Mouse (Mus musculus) spleen, adult 2 months (tissue): Measurements from ENCODE around the gene Limch1. TPM values are rescaled to one million over a fixed set of nuclear protein-coding genes. Genes with fewer than 3 reads are reported as not detected.

ENCODE experiments used
- DNase-seq, 2 experiments: peaks; one replicate each; pipeline versions ENCODE4 v3.0.0 to v3.0.0-alpha.2; 2012 to 2021; ENCODE audit warnings: low spot score in 2 of 2, low read depth in 1 of 2
- H3K27ac ChIP-seq: fragments of 200-500 bp; 2 replicates; pipeline ENCODE4 v1.5.1; 2012; ENCODE audit warnings: low read length, inconsistent platforms; ENCODE audit not compliant: insufficient read depth
- H3K27me3 ChIP-seq: fragments of 200-500 bp; 2 replicates; pipeline ENCODE4 v1.6.1; 2012; ENCODE audit warnings: mild to moderate bottlenecking, moderate library complexity, low read length, inconsistent platforms; ENCODE audit not compliant: control insufficient read depth, insufficient read depth
- H3K36me3 ChIP-seq: fragments of 200-500 bp; 2 replicates; pipeline ENCODE4 v1.6.1; 2012; ENCODE audit warnings: mild to moderate bottlenecking, low read length, inconsistent platforms; ENCODE audit not compliant: control insufficient read depth, insufficient read depth
- H3K4me1 ChIP-seq: fragments of 200-500 bp; 2 replicates; pipeline ENCODE4 v1.6.1; 2011; ENCODE audit warnings: inconsistent platforms; ENCODE audit not compliant: control insufficient read depth, insufficient read depth, insufficient read length
- H3K4me3 ChIP-seq: fragments of 200-500 bp; 2 replicates; pipeline ENCODE4 v1.5.1; 2011; ENCODE audit warnings: mild to moderate bottlenecking, inconsistent platforms; ENCODE audit not compliant: insufficient read depth, insufficient read length; ENCODE audit errors: extremely low read depth
- CTCF ChIP-seq: fragments of 200-500 bp; IDR thresholded peaks from 2 replicates; pipeline ENCODE4 v1.5.1; 2011; ENCODE audit warnings: mild to moderate bottlenecking, inconsistent platforms; ENCODE audit not compliant: insufficient read depth, insufficient read length, insufficient replicate concordance; ENCODE audit errors: extremely low read depth
- POLR2A ChIP-seq: fragments of 200-500 bp; IDR thresholded peaks from 2 replicates; pipeline ENCODE4 v1.6.1; 2011; ENCODE audit warnings: low read depth, low read length, inconsistent platforms
- WGBS: fragments of 180-500 bp; shearing (Covaris S2); methylation state at CpG from one replicate; pipeline ENCODE4 v1.1.7; 2018; 5-methylcytosine and 5-hydroxymethylcytosine counted together
- polyA plus RNA-seq: library from polyadenylated mRNA; depleted of rRNA; stranded (reverse); fragments of >200 nt; gene quantifications from 2 replicates; pipeline ENCODE4 v1.2.3, GENCODE M21; 2012

Limch1 gene
- polyA plus RNA-seq, 1 experiment: 7.1 TPM

GRCm38 (mm10) chr5:66941710-66942450 is 196.3 kb downstream of the Limch1 start:
- no peak for DNase-seq
- no peaks in the 10 kb centered on the region for H3K4me1 ChIP-seq
- H3K36me3 ChIP-seq: no peaks in the 10 kb centered on the region
- no peaks in the 10 kb centered on the region for H3K27me3 ChIP-seq
- H3K27ac ChIP-seq: no peak overlapping the region
- WGBS: 48% methylated on average over 8 of the region's 8 CpGs
- no peak overlapping the region for H3K4me3 ChIP-seq
- TF ChIP-seq POLR2A (no peak), CTCF (no peak)

- DNase-seq: no peak
- no peaks in the 10 kb centered on the region for H3K4me1 ChIP-seq
- no peaks in the 10 kb centered on the region for H3K36me3 ChIP-seq
- no peak overlapping the region for H3K4me3 ChIP-seq
- WGBS: 81% methylated on average over 2 of the region's 2 CpGs
- no peak for TF ChIP-seq POLR2A
- TF ChIP-seq CTCF: no peak
- H3K27ac ChIP-seq: no peak overlapping the region
- no peaks in the 10 kb centered on the region for H3K27me3 ChIP-seq
Observed at GRCm38 (mm10) chr5:66942922-66943321, 197.3 kb downstream of the Limch1 start.

- Histone ChIP-seq H3K4me3 (no peak overlapping the region), H3K4me1 (no peaks in the 10 kb centered on the region), H3K36me3 (no peaks in the 10 kb centered on the region), H3K27ac (no peak overlapping the region), H3K27me3 (no peaks in the 10 kb centered on the region)
- WGBS: 87% methylated on average over 7 of the region's 7 CpGs
- DNase-seq: no peak
- TF ChIP-seq CTCF (no peak), POLR2A (no peak)
Observed at GRCm38 (mm10) chr5:66943521-66943920, 197.9 kb downstream of the Limch1 start.

DNA sequence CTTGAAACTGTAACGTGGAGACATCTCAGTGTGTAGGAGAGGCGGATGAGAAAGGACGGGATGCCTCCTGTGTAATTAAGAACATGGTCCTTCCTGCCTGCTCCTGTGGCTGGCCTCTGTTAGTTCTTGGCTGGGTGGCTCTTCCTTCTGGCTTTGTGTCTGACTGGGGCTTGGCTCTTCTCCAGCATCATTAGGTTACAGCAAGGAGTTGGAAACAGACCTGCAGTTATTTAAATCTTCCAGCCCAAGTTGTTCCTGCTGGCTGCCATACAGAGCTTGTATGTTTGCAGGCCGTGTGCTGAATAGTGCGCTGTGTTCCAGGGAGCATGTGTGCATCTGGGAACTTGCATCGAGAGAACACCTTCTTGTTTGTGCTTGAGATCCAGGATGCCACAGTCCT is 202.3 kb downstream of the Limch1 start:
- no peak for TF ChIP-seq POLR2A
- TF ChIP-seq CTCF: no peak
- H3K36me3 ChIP-seq: no peaks in the 10 kb centered on the region
- WGBS: 73% methylated on average over 6 of the region's 6 CpGs
- no peak for DNase-seq
- H3K27ac ChIP-seq: no peak overlapping the region
- no peak overlapping the region for H3K4me3 ChIP-seq
- no peaks in the 10 kb centered on the region for H3K4me1 ChIP-seq
- no peaks in the 10 kb centered on the region for H3K27me3 ChIP-seq

GRCm38 (mm10) chr5:66949098-66949692 is 203.6 kb downstream of the Limch1 start:
- Histone ChIP-seq H3K36me3 (no peaks in the 10 kb centered on the region), H3K4me3 (no peak overlapping the region), H3K27ac (no peak overlapping the region), H3K4me1 (no peaks in the 10 kb centered on the region), H3K27me3 (no peaks in the 10 kb centered on the region)
- DNase-seq: no peak
- 86% methylated on average over 8 of the region's 8 CpGs for WGBS
- TF ChIP-seq POLR2A: no peak
- no peak for TF ChIP-seq CTCF

DNA sequence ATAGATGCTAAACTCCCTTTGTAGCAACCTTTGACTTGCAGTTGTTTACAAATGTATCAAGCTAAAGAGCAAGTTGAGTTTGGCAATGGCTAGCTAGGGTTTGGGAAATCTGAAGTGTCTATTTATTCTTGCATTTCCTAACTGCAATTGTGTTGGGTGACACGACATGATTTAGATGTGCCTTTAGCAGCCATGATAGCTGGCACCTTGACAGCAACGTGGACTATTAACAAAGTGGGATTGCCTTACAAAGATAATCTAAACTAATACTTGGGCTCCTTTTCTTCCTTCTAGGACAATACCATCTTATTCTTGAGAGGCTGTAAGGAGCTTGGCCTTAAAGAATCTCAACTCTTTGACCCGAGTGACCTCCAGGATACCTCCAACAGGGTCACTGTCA is 207.7 kb downstream of the Limch1 start:
- Histone ChIP-seq H3K27me3 (no peaks in the 10 kb centered on the region), H3K4me3 (no peak overlapping the region), H3K27ac (no peak overlapping the region), H3K36me3 (no peaks in the 10 kb centered on the region), H3K4me1 (no peaks in the 10 kb centered on the region)
- TF ChIP-seq POLR2A (no peak), CTCF (no peak)
- 83% methylated on average over 3 of the region's 3 CpGs for WGBS
- DNase-seq: no peak
